Mouse (Mus musculus) ES-E14 (cell line): Measurements from ENCODE around the gene 4930579G24Rik. TPM values are rescaled to one million over a fixed set of nuclear protein-coding genes. Genes with fewer than 3 reads are reported as not detected.

Experiments
- DNase-seq: peaks from one replicate; pipeline ENCODE4 v3.0.0-alpha.2; 2013; ENCODE audit warnings: low read depth, low spot score
- H3K27ac ChIP-seq: 2 replicates; pipeline ENCODE4 v1.5.1; 2012; ENCODE audit warnings: low read depth, mild to moderate bottlenecking, low read length, moderate library complexity, mixed read lengths; ENCODE audit not compliant: poor library complexity, insufficient read depth, severe bottlenecking
- H3K36me3 ChIP-seq: 2 replicates; pipeline ENCODE4 v1.6.1; 2012; ENCODE audit warnings: mild to moderate bottlenecking, low read length, moderate library complexity, mixed read lengths; ENCODE audit not compliant: control insufficient read depth, poor library complexity, insufficient read depth, severe bottlenecking
- H3K4me1 ChIP-seq, 2 experiments: fragments of 150-350 bp in 1 of 2; sonication (generic) in 1 of 2; 2 replicates each; pipeline ENCODE4 v1.6.1; 2012; ENCODE audit warnings: low read length in 2 of 2, mild to moderate bottlenecking in 1 of 2, mixed read lengths in 1 of 2; ENCODE audit not compliant: control insufficient read depth in 2 of 2, insufficient read depth in 2 of 2, poor library complexity in 1 of 2
- H3K4me3 ChIP-seq, 2 experiments: fragments of 150-350 bp in 1 of 2; sonication (generic) in 1 of 2; 2 replicates each; pipeline ENCODE4 v1.5.1; 2012; ENCODE audit warnings: low read length in 2 of 2, low read depth in 1 of 2, mild to moderate bottlenecking in 1 of 2, mixed read lengths in 1 of 2; ENCODE audit not compliant: insufficient read depth in 1 of 2, poor library complexity in 1 of 2, severe bottlenecking in 1 of 2
- H3K9ac ChIP-seq: 2 replicates; pipeline ENCODE4 v1.6.1; 2012; ENCODE audit warnings: low read depth, mild to moderate bottlenecking, low read length, mixed read lengths; ENCODE audit not compliant: poor library complexity, insufficient read depth, severe bottlenecking
- H3K9me3 ChIP-seq: fragments of 150-350 bp; sonication (generic); 2 replicates; pipeline ENCODE4 v1.6.1; 2012; ENCODE audit warnings: low read depth, mild to moderate bottlenecking, low read length; ENCODE audit not compliant: control insufficient read depth, insufficient read depth
- CHD2 ChIP-seq: IDR thresholded peaks from 2 replicates; pipeline ENCODE4 v1.6.1; 2014; ENCODE audit warnings: mild to moderate bottlenecking, low read depth, low read length, inconsistent platforms
- HCFC1 ChIP-seq: IDR thresholded peaks from 2 replicates; pipeline ENCODE4 v1.6.1; 2012; ENCODE audit warnings: low read length, inconsistent platforms, borderline replicate concordance; ENCODE audit not compliant: insufficient read depth
- MAFK ChIP-seq: IDR thresholded peaks from 2 replicates; pipeline ENCODE4 v1.6.1; 2014; ENCODE audit warnings: mild to moderate bottlenecking, low read depth, low read length, inconsistent platforms; ENCODE audit not compliant: insufficient read depth
- ZC3H11A ChIP-seq: IDR thresholded peaks from 2 replicates; pipeline ENCODE4 v1.6.1; 2012; ENCODE audit warnings: low read depth, mild to moderate bottlenecking, inconsistent platforms, low read length, borderline replicate concordance
- ZNF384 ChIP-seq: IDR thresholded peaks from 2 replicates; pipeline ENCODE4 v1.6.1; 2012; ENCODE audit warnings: low read depth, low read length, inconsistent platforms
- in situ Hi-C, 2 experiments: fragments of 600-800 bp; cut with MboI; formaldehyde crosslinking; loops; one replicate each; pipeline ENCODE4 v1.15.1; 2025; ENCODE audit warnings: low sequenced_read_pairs in 2 of 2, inconsistent platforms in 1 of 2; ENCODE audit not compliant: unreplicated experiment in 2 of 2
- total RNA-seq: library from RNA; depleted of rRNA; stranded (reverse); fragments of 300-350 nt; gene quantifications from 2 replicates; pipeline ENCODE4 v1.2.3, GENCODE M21; 2012; rRNA removed

Gene 4930579G24Rik
- total RNA-seq, result 4.9 and 6.2 TPM in 2 replicates

DNA sequence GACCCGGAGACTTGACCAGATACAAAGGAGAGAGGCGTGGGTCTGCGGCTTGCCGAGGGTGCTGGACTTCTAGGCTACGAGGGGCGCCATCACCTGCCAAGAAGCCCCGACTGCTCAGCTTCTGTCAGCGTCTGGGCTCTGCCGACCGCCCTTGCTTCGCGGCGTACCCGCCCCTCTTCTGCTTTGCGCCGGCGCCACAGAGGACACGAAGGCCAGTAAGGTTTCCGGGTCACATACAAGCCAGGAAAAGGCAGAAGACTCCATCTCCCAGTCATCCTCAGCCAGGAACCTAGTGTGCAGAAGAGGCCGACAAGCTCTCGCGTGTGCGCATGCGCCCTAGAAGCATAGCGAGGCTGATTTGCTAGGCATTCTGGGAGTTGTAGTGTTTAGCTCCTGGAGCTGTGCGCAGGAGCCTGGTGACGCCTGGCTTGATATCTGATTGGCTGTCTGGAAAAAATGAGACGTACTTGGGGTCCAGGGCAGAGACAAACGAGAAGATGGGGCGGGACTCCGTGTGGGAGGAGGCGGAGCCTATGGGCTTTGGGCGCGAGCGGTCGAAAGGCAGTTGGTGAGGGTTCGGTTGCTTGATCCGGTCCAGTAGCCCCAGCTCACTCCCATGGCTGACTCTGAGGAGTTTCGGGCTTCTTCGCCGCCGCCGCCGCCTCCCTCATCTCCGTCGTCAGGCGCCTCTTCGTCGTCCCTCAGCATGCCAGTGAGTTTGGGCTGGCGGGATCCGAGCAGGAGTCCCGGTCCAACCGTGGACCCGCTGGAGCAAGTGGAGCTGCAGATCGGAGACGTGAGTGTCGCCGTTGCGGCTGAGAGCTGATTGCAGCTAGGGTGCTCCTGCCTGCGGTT lies at the start of gene 4930579G24Rik:
TSS of gene 4930579G24Rik (plus strand) at position 519 of the 855 bp plus-strand sequence.
- in situ Hi-C loops, result no loop called here
- Histone ChIP-seq H3K36me3 (no peaks in the 10 kb centered on the region), H3K4me3 (peak within 1 kb of the TSS; percentile 86 to 97), H3K9me3 (no peaks in the 10 kb centered on the region), H3K27ac (peak within 1 kb of the TSS; percentile 28; the same call in 1 of the 2 replicates), H3K9ac (peak within 1 kb of the TSS; percentile 92), H3K4me1 (peaks cover 2 to 4% of the 10 kb centered on the region in 2 experiments; a peak in 2 of 4 replicates)
- TF ChIP-seq ZC3H11A (no peak), MAFK (no peak), ZNF384 (no peak), CHD2 (peak; percentile 39), HCFC1 (peak; percentile 97)
- DNase-seq, result peak; percentile 96

DNA sequence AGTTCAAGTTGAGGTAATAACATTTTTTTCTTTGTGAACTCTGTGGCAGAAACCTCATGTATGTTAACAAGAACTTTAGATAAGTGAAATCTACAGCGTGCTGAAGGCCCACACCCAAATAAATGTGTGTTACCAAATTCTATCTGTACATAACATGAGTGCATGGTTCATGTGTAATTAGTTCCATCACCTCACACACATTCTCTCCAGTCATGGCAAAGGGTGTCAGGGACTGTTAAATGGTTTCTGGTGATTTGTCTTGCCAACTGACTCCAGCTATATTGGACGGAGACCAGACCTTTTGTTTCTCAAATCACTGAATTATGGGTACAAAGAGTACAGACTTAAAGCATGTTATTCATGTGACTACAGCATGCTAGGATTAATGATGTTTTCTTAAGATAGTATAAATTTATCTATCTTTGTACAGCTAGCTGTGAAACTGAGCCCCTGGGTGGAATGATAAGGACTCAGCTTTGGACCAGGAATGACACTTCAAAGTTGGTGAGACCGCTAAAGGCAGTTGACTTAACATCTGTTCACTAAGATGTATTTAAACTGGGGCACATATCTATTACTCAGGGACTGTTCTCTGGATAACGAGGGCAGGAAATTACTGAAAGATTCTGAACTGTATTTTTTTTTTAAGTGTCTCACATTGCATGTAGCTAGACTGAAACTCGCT lies 48.8 kb upstream of the 4930579G24Rik start:
- Histone ChIP-seq H3K4me1 (peaks cover 0 to 2% of the 10 kb centered on the region in 2 experiments; a peak in 1 of 4 replicates), H3K9ac (no peak overlapping the region), H3K9me3 (no peaks in the 10 kb centered on the region), H3K36me3 (no peaks in the 10 kb centered on the region), H3K27ac (no peak overlapping the region), H3K4me3 (no peak overlapping the region)
- TF ChIP-seq ZC3H11A (no peak), MAFK (no peak), HCFC1 (no peak), ZNF384 (no peak), CHD2 (no peak)
- in situ Hi-C loops, result loop anchor here (25.0 kb wide), 1 partner anchor 368 kb away; no protein-coding TSS in a partner anchor
- DNase-seq, result no peak

DNA sequence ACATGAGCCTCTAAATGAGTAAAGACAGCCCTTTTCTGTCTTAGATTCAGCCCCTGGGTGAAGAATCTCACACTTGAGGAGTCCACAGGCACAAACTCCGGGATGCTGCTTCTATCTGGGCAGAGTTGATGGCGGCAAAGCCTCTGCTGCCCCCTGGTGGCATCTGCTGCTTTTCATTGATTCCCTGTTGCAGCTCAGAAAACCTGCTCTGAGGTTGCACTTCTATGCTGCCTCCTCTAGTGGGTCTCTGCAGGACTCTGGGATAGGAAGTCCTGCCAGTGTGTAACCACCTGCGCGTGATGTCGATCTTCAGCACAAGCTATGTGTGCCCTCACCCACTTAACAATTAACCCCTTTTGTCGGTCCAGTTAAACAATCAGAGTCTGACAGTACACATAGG lies 42.1 kb upstream of the 4930579G24Rik start:
- in situ Hi-C loops, result loop anchor here (25.0 kb wide), 1 partner anchor 375 kb away; no protein-coding TSS in a partner anchor
- Histone ChIP-seq H3K4me1 (no peaks in the 10 kb centered on the region; a peak in 1 of 4 replicates), H3K4me3 (peak overlapping the region in 1 of 2 experiments; percentile 30; a peak in 2 of 4 replicates), H3K9me3 (no peaks in the 10 kb centered on the region), H3K27ac (no peak overlapping the region), H3K9ac (no peak overlapping the region), H3K36me3 (no peaks in the 10 kb centered on the region)
- DNase-seq, result peak; percentile 91
- TF ChIP-seq ZNF384 (no peak), MAFK (no peak), ZC3H11A (peak; percentile 92), HCFC1 (no peak), CHD2 (no peak)

DNA sequence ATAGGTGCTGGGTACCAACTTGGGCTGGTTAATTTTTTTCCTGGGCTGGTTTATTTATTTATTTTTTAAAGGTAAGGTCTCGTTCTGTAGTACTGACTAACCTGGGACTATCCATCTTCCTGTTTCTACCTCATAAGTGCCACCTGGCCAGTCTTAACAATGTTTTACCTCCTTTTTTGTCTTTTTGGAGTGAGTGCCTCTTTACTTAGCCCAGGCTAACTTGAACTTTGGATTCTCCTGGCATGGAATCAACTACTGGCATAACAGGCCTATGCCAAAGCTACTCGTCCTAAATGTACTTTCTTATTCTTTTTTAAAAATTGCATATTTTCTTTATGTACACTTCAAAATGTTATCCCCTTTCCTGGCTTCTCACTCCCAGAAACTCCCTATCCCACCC lies 39.2 kb upstream of the 4930579G24Rik start:
- no peak overlapping the region for H3K9ac ChIP-seq
- H3K4me3 ChIP-seq, result no peak overlapping the region
- H3K4me1 ChIP-seq, result peaks cover 0 to 4% of the 10 kb centered on the region in 2 experiments; a peak in 1 of 4 replicates
- peaks cover 10% of the 10 kb centered on the region for H3K36me3 ChIP-seq
- H3K9me3 ChIP-seq, result no peaks in the 10 kb centered on the region
- in situ Hi-C loops, result loop anchor here (25.0 kb wide), 1 partner anchor 377 kb away; no protein-coding TSS in a partner anchor
- no peak overlapping the region for H3K27ac ChIP-seq
- no peak for DNase-seq
- TF ChIP-seq HCFC1 (no peak), ZC3H11A (no peak), MAFK (no peak), CHD2 (no peak), ZNF384 (no peak)
